Mouse (Mus musculus) ES-Bruce4 (cell line): ENCODE measurements around the gene Map2k3.

ENCODE experiments used
- CTCF ChIP-seq: IDR thresholded peaks from one replicate; pipeline ENCODE4 v1.8.1; 2011; ENCODE audit warnings: low read depth, low read length
- EP300 ChIP-seq: IDR thresholded peaks from 2 replicates; pipeline ENCODE4 v1.6.1; 2011; ENCODE audit warnings: low read depth, low read length; ENCODE audit not compliant: insufficient read depth
- POLR2A ChIP-seq: IDR thresholded peaks from one replicate; pipeline ENCODE4 v1.8.1; 2011; ENCODE audit warnings: low read length; ENCODE audit not compliant: insufficient read depth

DNA sequence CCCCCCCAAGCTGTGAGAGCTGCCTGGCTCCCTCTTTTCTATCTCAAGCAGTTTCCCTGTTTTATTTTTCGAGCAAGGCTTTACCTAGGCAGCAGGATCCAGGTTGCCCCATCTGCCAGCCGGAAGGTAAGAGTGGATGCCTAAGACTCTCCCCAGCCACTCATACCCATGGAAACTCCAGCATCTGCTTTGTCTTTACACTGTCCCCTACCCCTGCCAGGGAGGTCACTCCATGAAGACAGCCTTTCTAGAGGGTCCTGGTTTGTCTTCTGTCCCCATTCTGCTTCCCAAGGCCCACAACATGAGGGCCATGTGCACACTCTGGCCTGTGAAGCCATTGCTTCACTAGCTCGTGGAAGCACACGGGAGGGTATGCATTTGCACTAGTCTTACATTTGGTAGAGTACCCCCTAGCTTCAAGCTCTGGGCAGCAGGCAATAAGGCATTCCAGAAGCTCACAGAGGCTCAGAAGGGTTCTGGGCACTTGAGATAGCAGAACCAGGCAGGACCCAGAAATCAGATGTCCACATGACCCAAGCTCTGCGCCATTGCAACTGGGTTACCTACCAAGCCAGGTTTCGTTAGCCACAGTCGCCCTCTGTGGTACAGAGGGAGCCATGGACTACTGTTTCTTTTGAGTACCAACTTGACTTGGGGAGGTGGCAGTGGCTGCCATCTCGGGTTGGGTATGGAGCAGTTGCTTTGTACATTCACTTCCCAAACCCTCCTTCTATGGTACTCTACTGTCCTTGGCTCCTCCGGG, 24.0 kb downstream of the Map2k3 start:
- TF ChIP-seq POLR2A (no peak), CTCF (no peak), EP300 (no peak)
